Mouse (Mus musculus) hindbrain, embryonic 12.5 days (tissue): ENCODE measurements around the gene Dnaic1. TPM values are rescaled to one million over a fixed set of nuclear protein-coding genes. Genes with fewer than 3 reads are reported as not detected.

Source experiments
- ATAC-seq: fragments of 200-750 bp; cut with Nextera tagmentation; 2 replicates; pipeline ENCODE4 v1.8.0; 2017; ENCODE audit warnings: moderate TSS enrichment; ENCODE audit not compliant: low FRiP score
- H3K27ac ChIP-seq: fragments of 300-500 bp; sonication (generic); 2 replicates; pipeline ENCODE4 v1.5.1; 2016; ENCODE audit warnings: mild to moderate bottlenecking
- H3K27me3 ChIP-seq: fragments of 300-500 bp; sonication (generic); 2 replicates; pipeline ENCODE4 v1.6.1; 2016; ENCODE audit warnings: mild to moderate bottlenecking
- H3K36me3 ChIP-seq: fragments of 300-500 bp; sonication (generic); 2 replicates; pipeline ENCODE4 v1.6.1; 2016; ENCODE audit warnings: mild to moderate bottlenecking
- H3K4me1 ChIP-seq: fragments of 300-500 bp; sonication (generic); 2 replicates; pipeline ENCODE4 v1.6.1; 2016
- H3K4me2 ChIP-seq: fragments of 300-500 bp; sonication (generic); replicated peaks from 2 replicates; pipeline ENCODE4 v1.6.1; 2016; ENCODE audit warnings: mild to moderate bottlenecking
- H3K4me3 ChIP-seq: fragments of 300-500 bp; sonication (generic); 2 replicates; pipeline ENCODE4 v1.5.1; 2016; ENCODE audit warnings: mild to moderate bottlenecking
- H3K9ac ChIP-seq: fragments of 300-500 bp; sonication (generic); 2 replicates; pipeline ENCODE4 v1.6.1; 2016; ENCODE audit warnings: mild to moderate bottlenecking, moderate library complexity
- H3K9me3 ChIP-seq: fragments of 300-500 bp; sonication (generic); replicated peaks from 2 replicates; pipeline ENCODE4 v1.6.1; 2016; ENCODE audit warnings: mild to moderate bottlenecking
- WGBS: fragments of 180-500 bp; shearing (Covaris S2); methylation state at CpG from one replicate; pipeline ENCODE4 v1.1.7; 2016; 5-methylcytosine and 5-hydroxymethylcytosine counted together
- polyA plus RNA-seq: library from polyadenylated mRNA; unstranded; fragments of >200 nt; fragmentation: Nextera tagmentation; extraction: Ambion mirVana; gene quantifications from 2 replicates; pipeline ENCODE4 v1.2.1, GENCODE M21; 2016

Dnaic1 gene
- polyA plus RNA-seq, 1 experiment from 2014 or later, result 2.8 TPM

- no peaks in the 10 kb centered on the region for H3K9me3 ChIP-seq
- no peak overlapping the region for H3K27ac ChIP-seq
- no peaks in the 10 kb centered on the region for H3K27me3 ChIP-seq
- peak overlapping the region; percentile 98 for H3K9ac ChIP-seq
- 88% methylated on average over 10 of the region's 10 CpGs for WGBS
- peaks cover 7% of the 10 kb centered on the region; the same call in 1 of the 2 replicates for H3K36me3 ChIP-seq
- H3K4me1 ChIP-seq, result peaks cover 51% of the 10 kb centered on the region
- H3K4me2 ChIP-seq, result peak overlapping the region; percentile 68
- ATAC-seq, result no peak
- peak overlapping the region; percentile 77; the same call in 1 of the 2 replicates for H3K4me3 ChIP-seq
Measured at GRCm38 (mm10) chr4:41638186-41638731, 68.7 kb downstream of the Dnaic1 start.

- Histone ChIP-seq H3K4me2 (peak overlapping the region; percentile 68), H3K27ac (0 out of 2 replicates have a peak overlapping the region, but pooled peaks have one; percentile 94), H3K4me3 (peak overlapping the region; percentile 77), H3K4me1 (peaks cover 51% of the 10 kb centered on the region), H3K27me3 (no peaks in the 10 kb centered on the region), H3K36me3 (peaks cover 7% of the 10 kb centered on the region; the same call in 1 of the 2 replicates), H3K9ac (peak overlapping the region; percentile 98), H3K9me3 (no peaks in the 10 kb centered on the region)
- WGBS, result 76% methylated on average over 6 of the region's 6 CpGs
- no peak for ATAC-seq
Measured at GRCm38 (mm10) chr4:41638828-41639213, 69.2 kb downstream of the Dnaic1 start.

GRCm38 (mm10) chr4:41639214-41639841, 69.8 kb downstream of the Dnaic1 start:
- Histone ChIP-seq H3K9me3 (no peaks in the 10 kb centered on the region), H3K27me3 (no peaks in the 10 kb centered on the region), H3K9ac (peak overlapping the region; percentile 98), H3K36me3 (peaks cover 7% of the 10 kb centered on the region; the same call in 1 of the 2 replicates), H3K4me3 (peak overlapping the region; percentile 77), H3K4me1 (peaks cover 51% of the 10 kb centered on the region), H3K27ac (peak overlapping the region; percentile 94), H3K4me2 (peak overlapping the region; percentile 68)
- ATAC-seq, result peak; percentile 20; the same call in 1 of the 2 replicates
- WGBS, result 10% methylated on average over 10 of the region's 10 CpGs

- peak; percentile 93 for ATAC-seq
- H3K4me1 ChIP-seq, result peaks cover 51% of the 10 kb centered on the region
- H3K9me3 ChIP-seq, result no peaks in the 10 kb centered on the region
- WGBS, result under 1% methylated on average over 66 of the region's 74 CpGs
- peak within 1 kb of the TSS; percentile 77 for H3K4me3 ChIP-seq
- peak within 1 kb of the TSS; percentile 98 for H3K9ac ChIP-seq
- peaks cover 7% of the 10 kb centered on the region; the same call in 1 of the 2 replicates for H3K36me3 ChIP-seq
- no peaks in the 10 kb centered on the region for H3K27me3 ChIP-seq
- H3K27ac ChIP-seq, result peak within 1 kb of the TSS; percentile 94
- H3K4me2 ChIP-seq, result peak within 1 kb of the TSS; percentile 68
Measured at GRCm38 (mm10) chr4:41639913-41640507, 70.4 kb downstream of the Dnaic1 start, which contains the start of gene Enho. Gene Enho (minus strand): TSS chr4:41640324.

- Histone ChIP-seq H3K27ac (no peak overlapping the region), H3K36me3 (peaks cover 7% of the 10 kb centered on the region; the same call in 1 of the 2 replicates), H3K4me3 (no peak overlapping the region), H3K9me3 (no peaks in the 10 kb centered on the region), H3K4me2 (no peak overlapping the region), H3K27me3 (no peaks in the 10 kb centered on the region), H3K4me1 (peaks cover 44% of the 10 kb centered on the region), H3K9ac (no peak overlapping the region)
- no peak for ATAC-seq
- WGBS, result 68% methylated on average over 6 of the region's 6 CpGs
Measured at GRCm38 (mm10) chr4:41641199-41641822, 71.7 kb downstream of the Dnaic1 start.

- H3K9me3 ChIP-seq, result no peaks in the 10 kb centered on the region
- 35% methylated on average over 5 of the region's 5 CpGs for WGBS
- H3K4me1 ChIP-seq, result peaks cover 24% of the 10 kb centered on the region
- H3K36me3 ChIP-seq, result no peaks in the 10 kb centered on the region
- H3K27me3 ChIP-seq, result no peaks in the 10 kb centered on the region
- no peak overlapping the region for H3K4me3 ChIP-seq
- H3K27ac ChIP-seq, result no peak overlapping the region
- H3K9ac ChIP-seq, result no peak overlapping the region
- ATAC-seq, result no peak
- H3K4me2 ChIP-seq, result no peak overlapping the region
Measured at GRCm38 (mm10) chr4:41645488-41645887, 75.9 kb downstream of the Dnaic1 start.

GRCm38 (mm10) chr4:41648157-41648556, 78.6 kb downstream of the Dnaic1 start:
- peak; percentile 46; the same call in 1 of the 2 replicates for ATAC-seq
- Histone ChIP-seq H3K4me2 (no peak overlapping the region), H3K36me3 (no peaks in the 10 kb centered on the region), H3K27ac (no peak overlapping the region), H3K9ac (no peak overlapping the region), H3K4me1 (peaks cover 23% of the 10 kb centered on the region), H3K27me3 (no peaks in the 10 kb centered on the region), H3K4me3 (no peak overlapping the region), H3K9me3 (no peaks in the 10 kb centered on the region)
- WGBS, result 13% methylated on average over 4 of the region's 4 CpGs

- H3K9me3 ChIP-seq, result no peaks in the 10 kb centered on the region
- no peak overlapping the region; the same call in 1 of the 2 replicates for H3K27ac ChIP-seq
- H3K4me2 ChIP-seq, result no peak overlapping the region
- H3K36me3 ChIP-seq, result no peaks in the 10 kb centered on the region
- no peak overlapping the region for H3K9ac ChIP-seq
- peaks cover 24% of the 10 kb centered on the region for H3K4me1 ChIP-seq
- no peak for ATAC-seq
- no peak overlapping the region for H3K4me3 ChIP-seq
- H3K27me3 ChIP-seq, result no peaks in the 10 kb centered on the region
- WGBS, result 68% methylated on average over 7 of the region's 7 CpGs
Measured at GRCm38 (mm10) chr4:41648627-41649026, 79.1 kb downstream of the Dnaic1 start.

- WGBS, result 39% methylated on average over 6 of the region's 6 CpGs
- H3K27ac ChIP-seq, result no peak overlapping the region
- no peak overlapping the region for H3K9ac ChIP-seq
- H3K4me1 ChIP-seq, result peaks cover 14% of the 10 kb centered on the region
- no peaks in the 10 kb centered on the region for H3K9me3 ChIP-seq
- peak; percentile 46; the same call in 1 of the 2 replicates for ATAC-seq
- H3K27me3 ChIP-seq, result no peaks in the 10 kb centered on the region
- no peak overlapping the region for H3K4me3 ChIP-seq
- H3K36me3 ChIP-seq, result peaks cover 11% of the 10 kb centered on the region
- no peak overlapping the region for H3K4me2 ChIP-seq
Measured at GRCm38 (mm10) chr4:41653296-41653695, 83.7 kb downstream of the Dnaic1 start.

GRCm38 (mm10) chr4:41653730-41654129, 84.2 kb downstream of the Dnaic1 start:
- 63% methylated on average over 6 of the region's 6 CpGs for WGBS

GRCm38 (mm10) chr4:41654217-41654616, 84.6 kb downstream of the Dnaic1 start:
- H3K27ac ChIP-seq, result no peak overlapping the region
- H3K36me3 ChIP-seq, result peaks cover 13% of the 10 kb centered on the region
- H3K4me3 ChIP-seq, result no peak overlapping the region
- no peaks in the 10 kb centered on the region for H3K27me3 ChIP-seq
- peak; percentile 35; the same call in 1 of the 2 replicates for ATAC-seq
- WGBS, result 10% methylated on average over 7 of the region's 7 CpGs
- H3K9ac ChIP-seq, result no peak overlapping the region
- no peak overlapping the region for H3K4me2 ChIP-seq
- H3K4me1 ChIP-seq, result peaks cover 18% of the 10 kb centered on the region
- H3K9me3 ChIP-seq, result no peaks in the 10 kb centered on the region

More at GRCm38 (mm10) chr4:41653730-41654129, 84.2 kb downstream of the Dnaic1 start:
- Histone ChIP-seq H3K4me3 (no peak overlapping the region), H3K27ac (no peak overlapping the region; the same call in 1 of the 2 replicates), H3K36me3 (peaks cover 13% of the 10 kb centered on the region), H3K4me1 (peaks cover 14% of the 10 kb centered on the region), H3K9me3 (no peaks in the 10 kb centered on the region), H3K9ac (no peak overlapping the region), H3K4me2 (no peak overlapping the region), H3K27me3 (no peaks in the 10 kb centered on the region)
- ATAC-seq, result no peak

GRCm38 (mm10) chr4:41655525-41655924, 86.0 kb downstream of the Dnaic1 start:
- no peaks in the 10 kb centered on the region for H3K27me3 ChIP-seq
- peaks cover 31% of the 10 kb centered on the region for H3K4me1 ChIP-seq
- H3K9me3 ChIP-seq, result no peaks in the 10 kb centered on the region
- H3K4me3 ChIP-seq, result no peak overlapping the region
- peaks cover 19% of the 10 kb centered on the region for H3K36me3 ChIP-seq
- H3K9ac ChIP-seq, result no peak overlapping the region
- H3K27ac ChIP-seq, result no peak overlapping the region
- no peak overlapping the region for H3K4me2 ChIP-seq
- ATAC-seq, result no peak
- 74% methylated on average over 2 of the region's 2 CpGs for WGBS
